Mouse (Mus musculus): ENCODE measurements at regions not wholly inside any gene's neighbourhood (a gene's known extent, or its start where the extent isn't known, plus 50 kb on each side); places are given as distances from the start of the nearest gene placed in this dataset.

DNA sequence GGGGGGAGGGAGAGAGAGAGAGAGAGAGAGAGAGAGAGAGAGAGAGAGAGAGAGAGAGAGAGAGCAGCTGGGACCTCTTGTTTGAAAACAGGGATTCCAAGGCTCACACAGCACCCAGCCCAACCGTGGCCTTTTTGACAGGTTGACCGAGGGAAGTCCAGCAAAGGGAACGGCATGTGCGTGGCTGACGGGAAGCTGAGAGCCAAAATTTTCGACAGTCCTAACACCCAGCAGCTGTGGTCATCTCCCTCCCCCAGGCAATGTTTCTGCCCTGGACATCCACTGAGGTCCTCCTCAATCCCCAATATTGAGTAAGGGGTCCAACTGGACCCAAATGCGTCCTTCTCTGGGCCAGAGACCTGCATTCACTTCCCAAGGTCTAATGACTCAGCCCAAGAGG lies 85.2 kb upstream of the Gm26897 start:
- no peak for DNase-seq (ENCODE audit: low spot score)
- peak overlapping the region; percentile 36 for H3K27ac ChIP-seq (replicated peaks)
- no peaks in the 10 kb centered on the region for H3K9me3 ChIP-seq
- H3K4me1 ChIP-seq: peaks cover 53% of the 10 kb centered on the region
- H3K27me3 ChIP-seq (replicated peaks; ENCODE audit: low read depth, poor library complexity, severe bottlenecking): 0 out of 2 replicates have a peak, but pooled peaks cover 3% of the 10 kb centered on the region
- H3K4me3 ChIP-seq: no peak overlapping the region
- 50% methylated on average over 7 of the region's 7 CpGs for WGBS
- no peaks in the 10 kb centered on the region for H3K36me3 ChIP-seq (replicated peaks)

DNA sequence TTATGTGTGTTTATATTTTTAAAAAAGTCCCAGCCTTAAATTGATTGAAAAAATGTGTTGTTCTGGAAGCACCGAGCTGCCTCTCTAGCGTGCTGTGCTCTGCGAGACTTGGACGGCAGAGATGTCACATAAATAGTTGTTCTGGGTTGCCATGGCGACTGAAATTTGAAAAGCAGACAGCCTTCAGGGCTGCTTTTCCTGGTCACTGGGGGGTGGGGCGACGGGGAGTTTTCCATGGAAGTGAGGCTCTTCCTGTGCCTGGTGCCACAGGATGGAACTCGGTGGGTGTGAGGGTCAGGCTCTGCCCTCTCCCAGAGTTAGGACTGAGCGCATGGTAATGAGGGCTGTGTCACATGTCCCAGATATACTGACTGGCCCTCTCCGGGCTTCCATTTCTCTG lies 84.7 kb upstream of the Gm26897 start:
- H3K9me3 ChIP-seq: no peaks in the 10 kb centered on the region
- WGBS: 24% methylated on average over 10 of the region's 10 CpGs
- 0 out of 2 replicates have a peak overlapping the region, but pooled peaks have one; percentile 8 for H3K4me3 ChIP-seq
- H3K27me3 ChIP-seq (replicated peaks; ENCODE audit: low read depth, poor library complexity, severe bottlenecking): 0 out of 2 replicates have a peak, but pooled peaks cover 3% of the 10 kb centered on the region
- peak overlapping the region; percentile 36 for H3K27ac ChIP-seq (replicated peaks)
- H3K36me3 ChIP-seq (replicated peaks): no peaks in the 10 kb centered on the region
- DNase-seq (ENCODE audit: low spot score): peak; percentile 84
- H3K4me1 ChIP-seq: peaks cover 53% of the 10 kb centered on the region

DNA sequence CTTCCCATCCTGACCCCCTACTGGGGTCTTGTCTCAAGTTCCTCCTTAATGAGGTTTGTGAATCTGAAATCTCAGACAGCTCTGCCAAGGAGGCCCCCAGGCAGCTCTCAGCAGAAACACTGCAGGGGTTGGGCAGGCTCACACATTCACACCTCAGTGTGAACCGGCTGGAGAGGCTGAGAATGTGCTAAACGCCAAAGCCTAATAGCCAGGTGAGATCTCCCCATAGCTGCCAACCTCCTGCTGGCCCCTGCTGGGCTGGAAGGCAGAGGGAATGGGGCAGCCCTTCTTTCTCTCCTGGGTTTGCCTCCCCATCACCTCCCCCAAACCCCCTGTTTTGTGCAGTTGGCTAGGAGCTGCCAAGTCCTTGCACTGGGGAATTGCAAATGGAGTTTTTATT lies 81.3 kb upstream of the Gm26897 start:
- Histone ChIP-seq H3K27ac (replicated peaks) (peak overlapping the region; percentile 63), H3K27me3 (replicated peaks; ENCODE audit: low read depth, poor library complexity, severe bottlenecking) (0 out of 2 replicates have a peak, but pooled peaks cover 3% of the 10 kb centered on the region), H3K4me3 (no peak overlapping the region), H3K36me3 (replicated peaks) (no peaks in the 10 kb centered on the region), H3K4me1 (peaks cover 41% of the 10 kb centered on the region), H3K9me3 (0 out of 2 replicates have a peak, but pooled peaks cover 4% of the 10 kb centered on the region)
- no peak for DNase-seq (ENCODE audit: low spot score)
- WGBS: 45% methylated on average over 2 of the region's 2 CpGs

DNA sequence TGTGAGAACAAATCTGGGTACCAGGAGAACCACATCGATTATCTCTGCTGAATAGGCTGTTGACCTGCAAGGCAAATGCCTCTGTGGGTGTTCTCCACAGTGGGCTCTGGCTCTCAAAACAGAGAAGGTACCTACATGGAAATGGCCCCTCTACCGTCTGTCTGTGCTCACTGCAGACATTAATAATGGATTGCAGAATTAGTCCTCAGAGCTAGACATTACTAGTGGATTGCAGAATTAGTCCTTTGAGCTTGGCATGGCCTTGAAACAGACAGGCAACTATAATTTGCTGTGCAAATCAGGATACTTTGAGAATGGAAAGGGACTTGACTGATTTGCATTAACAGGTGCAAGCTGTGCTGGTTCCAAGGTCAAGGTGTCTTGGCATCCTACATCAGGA lies 77.3 kb upstream of the Gm26897 start:
- Histone ChIP-seq H3K4me1 (peaks cover 29% of the 10 kb centered on the region), H3K36me3 (replicated peaks) (no peaks in the 10 kb centered on the region), H3K27me3 (replicated peaks; ENCODE audit: low read depth, poor library complexity, severe bottlenecking) (peaks cover 3% of the 10 kb centered on the region; the same call in 1 of the 2 replicates), H3K27ac (replicated peaks) (no peak overlapping the region), H3K9me3 (0 out of 2 replicates have a peak, but pooled peaks cover 4% of the 10 kb centered on the region), H3K4me3 (no peak overlapping the region)
- no peak for DNase-seq (ENCODE audit: low spot score)
- 76% methylated on average over 2 of the region's 2 CpGs for whole genome bisulfite sequencing

DNA sequence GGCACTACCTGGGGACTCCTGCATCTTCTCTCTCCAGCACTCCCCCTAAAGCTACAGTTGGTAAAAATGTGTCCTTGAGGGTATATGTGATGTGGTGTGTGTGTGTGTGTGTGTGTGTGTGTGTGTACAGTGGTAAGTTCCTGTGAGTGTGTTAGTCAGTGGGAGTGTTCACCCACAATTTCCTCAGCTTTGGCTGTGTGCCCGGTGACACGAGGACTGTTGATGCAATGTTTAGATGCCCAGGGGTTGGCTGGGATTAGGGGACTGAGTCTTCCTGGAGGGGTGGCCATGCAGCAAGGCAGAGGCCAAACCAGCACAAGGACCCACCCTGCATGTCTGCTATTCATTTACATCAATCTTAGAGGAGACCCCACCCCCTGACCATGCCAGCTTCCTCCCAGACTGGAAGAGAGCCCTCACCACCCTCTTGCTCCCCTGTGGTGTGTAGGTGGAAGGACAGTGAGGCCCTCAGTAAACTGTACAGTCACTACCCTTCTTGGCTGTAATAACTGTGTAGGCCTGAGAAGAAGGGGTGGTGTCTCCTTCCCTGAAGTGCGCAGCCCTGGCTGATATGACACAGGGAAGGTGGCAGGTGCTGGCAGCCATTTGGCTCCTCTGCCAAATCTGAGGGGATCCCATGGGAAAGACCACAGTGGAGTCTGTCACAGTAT lies 75.8 kb upstream of the Gm26897 start:
- 89% methylated on average over 3 of the region's 3 CpGs for WGBS
- Histone ChIP-seq H3K27me3 (replicated peaks; ENCODE audit: low read depth, poor library complexity, severe bottlenecking) (peaks cover 4% of the 10 kb centered on the region; the same call in 1 of the 2 replicates), H3K4me3 (no peak overlapping the region), H3K4me1 (peaks cover 25% of the 10 kb centered on the region), H3K27ac (replicated peaks) (no peak overlapping the region; the same call in 1 of the 2 replicates), H3K36me3 (replicated peaks) (no peaks in the 10 kb centered on the region), H3K9me3 (0 out of 2 replicates have a peak, but pooled peaks cover 4% of the 10 kb centered on the region)
- DNase-seq (ENCODE audit: low spot score): no peak

DNA sequence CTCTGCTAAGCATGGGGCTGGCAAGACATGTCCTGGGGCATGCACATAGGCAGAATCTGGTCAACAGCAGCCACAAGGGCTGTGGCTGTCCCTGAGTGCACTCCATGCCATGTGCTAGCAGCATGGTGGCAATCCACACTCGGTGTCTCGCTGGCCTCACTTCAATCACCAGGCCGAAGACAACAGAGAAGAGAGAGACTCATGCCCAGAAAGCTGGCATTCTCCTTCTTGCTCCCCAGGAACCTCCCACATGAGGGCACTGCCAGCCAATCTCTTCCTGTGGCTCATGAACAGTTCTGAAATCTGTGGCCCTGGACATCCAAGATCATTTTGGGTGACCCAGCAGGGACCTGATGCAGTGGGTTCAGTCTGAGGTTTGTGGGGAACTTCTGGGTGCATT lies 74.5 kb upstream of the Gm26897 start:
- Histone ChIP-seq H3K36me3 (replicated peaks) (no peaks in the 10 kb centered on the region), H3K9me3 (0 out of 2 replicates have a peak, but pooled peaks cover 4% of the 10 kb centered on the region), H3K27me3 (replicated peaks; ENCODE audit: low read depth, poor library complexity, severe bottlenecking) (peaks cover 4% of the 10 kb centered on the region; the same call in 1 of the 2 replicates), H3K4me3 (no peak overlapping the region), H3K27ac (replicated peaks) (0 out of 2 replicates have a peak overlapping the region, but pooled peaks have one; percentile 3), H3K4me1 (peaks cover 39% of the 10 kb centered on the region)
- WGBS: 95% methylated on average over 3 of the region's 3 CpGs
- no peak for DNase-seq (ENCODE audit: low spot score)

DNA sequence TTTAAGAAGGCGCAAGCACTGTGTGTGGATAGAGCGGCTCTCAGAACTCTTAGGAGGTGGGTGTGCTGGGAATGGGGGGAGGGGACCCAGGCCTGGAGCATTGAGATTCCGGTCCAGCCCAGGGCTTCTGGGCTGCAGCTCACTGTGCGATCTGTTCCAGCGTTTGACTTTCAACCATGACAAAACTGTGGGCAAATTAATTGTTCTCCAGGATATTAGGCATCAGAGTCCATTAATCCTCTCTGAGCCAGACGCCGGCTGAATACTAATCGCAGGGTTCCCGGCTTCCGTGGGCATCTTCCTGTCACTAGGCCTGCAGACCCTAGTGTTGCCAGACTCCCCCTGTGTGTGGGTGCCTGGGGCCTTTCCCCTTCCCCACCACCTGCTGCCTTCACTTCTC lies 73.3 kb upstream of the Gm26897 start:
- no peak for DNase-seq (ENCODE audit: low spot score)
- peaks cover 51% of the 10 kb centered on the region for H3K4me1 ChIP-seq
- peak overlapping the region; percentile 49; the same call in 1 of the 2 replicates for H3K27ac ChIP-seq (replicated peaks)
- no peak overlapping the region for H3K4me3 ChIP-seq
- 0 out of 2 replicates have a peak, but pooled peaks cover 4% of the 10 kb centered on the region for H3K9me3 ChIP-seq
- WGBS: 64% methylated on average over 10 of the region's 10 CpGs
- no peaks in the 10 kb centered on the region for H3K36me3 ChIP-seq (replicated peaks)
- peaks cover 4% of the 10 kb centered on the region; the same call in 1 of the 2 replicates for H3K27me3 ChIP-seq (replicated peaks; ENCODE audit: low read depth, poor library complexity, severe bottlenecking)

DNA sequence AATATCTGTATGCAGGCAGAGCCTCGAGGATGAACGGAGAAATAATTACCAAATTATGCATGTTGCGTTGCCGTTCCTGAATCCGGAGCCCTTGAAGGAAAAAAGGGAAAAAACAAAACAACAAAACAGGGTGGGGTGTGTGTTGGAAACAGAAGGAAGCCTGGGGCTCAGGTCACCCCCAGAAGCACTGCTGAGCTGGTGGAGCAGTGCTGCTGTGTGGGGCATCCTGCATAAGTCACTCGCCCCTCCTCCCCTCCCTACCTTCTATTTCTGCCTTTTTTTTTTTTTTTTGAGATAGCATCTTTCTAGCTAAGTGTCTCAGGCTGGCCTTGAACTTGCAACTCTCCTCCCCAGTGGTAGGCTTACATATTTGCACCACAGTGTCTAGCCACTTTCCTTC lies 72.8 kb upstream of the Gm26897 start:
- Histone ChIP-seq H3K27ac (replicated peaks) (peak overlapping the region; percentile 49; the same call in 1 of the 2 replicates), H3K9me3 (0 out of 2 replicates have a peak, but pooled peaks cover 4% of the 10 kb centered on the region), H3K27me3 (replicated peaks; ENCODE audit: low read depth, poor library complexity, severe bottlenecking) (peaks cover 4% of the 10 kb centered on the region; the same call in 1 of the 2 replicates), H3K4me3 (no peak overlapping the region), H3K36me3 (replicated peaks) (no peaks in the 10 kb centered on the region), H3K4me1 (peaks cover 54% of the 10 kb centered on the region)
- no peak for DNase-seq (ENCODE audit: low spot score)
- 78% methylated on average over 6 of the region's 6 CpGs for WGBS

DNA sequence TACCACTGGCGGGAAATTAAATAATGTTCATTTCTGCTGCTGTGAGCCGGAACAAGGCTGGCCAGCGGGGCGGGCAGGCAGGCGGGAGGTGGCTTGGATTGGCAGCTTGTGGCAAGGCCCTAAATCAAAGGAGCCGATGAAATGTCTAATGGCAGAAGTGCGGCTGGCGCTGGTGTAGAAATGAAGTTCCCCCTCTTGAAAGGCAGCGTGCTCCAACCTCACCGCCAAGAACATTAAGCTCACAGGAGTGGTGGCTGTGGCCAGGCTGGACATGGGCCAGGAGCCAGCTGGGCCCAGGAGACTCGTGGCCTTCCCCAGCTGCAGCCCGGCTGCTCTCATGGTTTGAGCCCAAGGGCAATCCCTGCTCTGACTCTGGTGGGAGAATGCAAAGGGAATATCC lies 71.8 kb upstream of the Gm26897 start:
- peaks cover 4% of the 10 kb centered on the region; the same call in 1 of the 2 replicates for H3K27me3 ChIP-seq (replicated peaks; ENCODE audit: low read depth, poor library complexity, severe bottlenecking)
- no peak for DNase-seq (ENCODE audit: low spot score)

DNA sequence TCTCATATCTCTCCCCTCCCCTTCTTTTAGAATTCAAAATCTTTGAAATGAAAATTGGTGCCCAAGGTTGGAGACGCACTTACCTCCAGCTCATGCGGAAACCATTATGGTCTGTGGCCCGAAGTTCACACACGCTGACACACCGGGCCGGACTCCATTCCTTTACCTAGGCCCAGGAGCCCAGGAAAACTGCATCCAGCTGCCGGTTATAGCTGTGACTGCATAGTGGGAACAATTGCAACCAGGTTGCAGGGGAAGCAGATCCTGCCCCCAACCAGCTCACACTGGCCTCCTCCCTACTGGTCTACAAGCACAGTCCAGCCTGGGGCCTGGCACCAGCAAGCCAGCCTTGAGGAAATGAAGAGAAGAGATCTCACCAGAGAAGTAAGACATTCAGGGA lies 69.9 kb upstream of the Gm26897 start:
- Histone ChIP-seq H3K27me3 (replicated peaks; ENCODE audit: low read depth, poor library complexity, severe bottlenecking) (peaks cover 4% of the 10 kb centered on the region; the same call in 1 of the 2 replicates), H3K4me1 (peaks cover 68% of the 10 kb centered on the region), H3K36me3 (replicated peaks) (no peaks in the 10 kb centered on the region), H3K9me3 (peaks cover 9% of the 10 kb centered on the region; the same call in 1 of the 2 replicates), H3K4me3 (no peak overlapping the region), H3K27ac (replicated peaks) (peak overlapping the region; percentile 77)
- peak; percentile 56 for DNase-seq (ENCODE audit: low spot score)
- WGBS: 67% methylated on average over 7 of the region's 7 CpGs

More for the DNA sequence above, 71.8 kb upstream of the Gm26897 start:
- Histone ChIP-seq H3K4me3 (no peak overlapping the region), H3K27ac (replicated peaks) (0 out of 2 replicates have a peak overlapping the region, but pooled peaks have one; percentile 5), H3K9me3 (no peaks in the 10 kb centered on the region), H3K4me1 (peaks cover 63% of the 10 kb centered on the region), H3K36me3 (replicated peaks) (no peaks in the 10 kb centered on the region)
- WGBS: 88% methylated on average over 12 of the region's 12 CpGs

DNA sequence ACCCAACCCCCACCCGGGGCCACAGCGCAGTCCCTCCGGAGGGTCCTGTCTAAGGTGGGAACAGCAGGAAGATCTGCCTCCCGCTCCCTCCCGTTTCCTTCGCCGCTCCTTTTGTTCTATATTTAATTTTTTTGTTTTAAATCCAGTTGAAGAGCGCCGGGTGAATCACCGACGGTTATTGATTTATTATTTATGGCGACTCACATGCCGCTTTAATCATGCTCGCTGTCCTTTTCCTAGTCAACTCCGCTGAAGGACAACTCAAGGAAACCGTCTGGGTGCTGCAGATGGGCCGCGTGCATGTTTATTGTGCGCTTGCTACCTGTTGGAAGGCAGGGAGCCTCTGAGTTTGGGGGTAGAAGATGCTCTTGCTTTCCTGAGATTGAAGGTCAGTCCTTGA lies 68.3 kb upstream of the Gm26897 start:
- Histone ChIP-seq H3K9me3 (peaks cover 11% of the 10 kb centered on the region; the same call in 1 of the 2 replicates), H3K4me3 (no peak overlapping the region), H3K4me1 (peaks cover 62% of the 10 kb centered on the region), H3K27me3 (replicated peaks; ENCODE audit: low read depth, poor library complexity, severe bottlenecking) (peaks cover 4% of the 10 kb centered on the region; the same call in 1 of the 2 replicates), H3K36me3 (replicated peaks) (no peaks in the 10 kb centered on the region), H3K27ac (replicated peaks) (peak overlapping the region; percentile 77)
- no peak for DNase-seq (ENCODE audit: low spot score)
- WGBS: 82% methylated on average over 19 of the region's 19 CpGs

DNA sequence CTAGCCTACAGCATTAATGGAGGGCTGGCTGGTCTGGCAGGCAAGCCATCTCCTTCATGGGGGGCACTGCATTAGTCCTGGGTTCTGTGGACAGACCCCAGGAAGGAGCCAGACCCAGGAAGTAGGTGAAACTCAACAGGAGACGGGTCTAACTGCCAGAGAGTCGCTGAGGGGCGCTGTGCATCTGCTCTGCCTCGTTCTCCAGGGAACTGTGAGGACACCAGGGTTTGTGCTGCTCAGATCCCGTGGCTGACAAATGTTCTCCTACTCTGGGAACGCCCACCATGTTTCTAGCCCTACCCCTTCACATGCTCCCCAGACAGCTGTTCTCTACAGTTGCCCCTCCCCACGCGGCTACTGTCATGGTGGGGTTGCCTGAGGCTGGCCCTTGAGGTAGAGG lies 67.7 kb upstream of the Gm26897 start:
- Histone ChIP-seq H3K36me3 (replicated peaks) (no peaks in the 10 kb centered on the region), H3K4me1 (peaks cover 59% of the 10 kb centered on the region), H3K27ac (replicated peaks) (peak overlapping the region; percentile 41; the same call in 1 of the 2 replicates), H3K4me3 (no peak overlapping the region), H3K9me3 (peaks cover 11% of the 10 kb centered on the region; the same call in 1 of the 2 replicates), H3K27me3 (replicated peaks; ENCODE audit: low read depth, poor library complexity, severe bottlenecking) (peaks cover 4% of the 10 kb centered on the region; the same call in 1 of the 2 replicates)
- WGBS: 79% methylated on average over 8 of the region's 8 CpGs
- no peak for DNase-seq (ENCODE audit: low spot score)
